Mouse (Mus musculus): Measurements from ENCODE around the gene Tomm5. TPM values are rescaled to one million over a fixed set of nuclear protein-coding genes. Genes with fewer than 3 reads are reported as not detected.
"Not testable (repeated sequence)": the region's sequence is repeated elsewhere in the genome, so short reads cannot be mapped to it uniquely, and the experiment has no call there.

Gene Tomm5
- total RNA-seq (2014; fragmentation: Nextera tagmentation) (384 and 535 TPM in 2 replicates), total RNA-seq (2017) (267 and 394 TPM in 2 replicates)

DNA sequence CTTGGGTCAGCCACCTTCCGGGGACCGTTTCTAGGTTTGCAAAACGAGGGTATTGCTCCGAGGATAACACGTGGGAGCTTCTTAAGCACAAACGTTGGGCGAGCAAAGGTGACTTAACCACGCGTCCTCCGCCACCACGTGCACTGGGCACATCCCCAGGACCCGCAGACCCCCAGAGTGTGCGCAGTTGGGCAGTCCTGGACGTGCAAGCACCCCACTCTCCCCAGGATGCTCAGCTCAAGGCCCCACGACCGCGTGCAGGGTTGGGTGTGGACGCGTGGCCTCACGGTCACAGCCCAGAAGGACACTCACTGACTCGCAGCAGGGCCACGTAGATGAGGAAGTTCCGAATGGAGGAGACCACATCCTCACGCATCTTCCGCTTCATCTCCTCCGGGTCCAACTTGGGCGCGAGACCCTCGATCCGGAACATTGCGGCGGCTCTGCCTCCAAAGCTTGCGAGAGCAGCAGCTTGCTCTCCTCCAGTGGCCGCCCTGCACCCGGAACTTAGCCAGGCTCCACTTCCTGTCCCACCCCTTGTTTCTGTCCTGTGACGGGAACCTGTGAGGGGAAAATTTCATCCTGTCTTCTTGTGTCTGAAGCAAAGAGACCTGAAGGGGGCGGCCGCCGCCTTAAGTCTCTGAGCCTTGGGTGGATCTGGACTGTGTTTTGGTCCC is at the start of gene Tomm5:
TSS of gene Tomm5 (minus strand) at position 514 of the 677 bp plus-strand sequence.
- peak; percentile 99 for ATAC-seq (replicated peaks; ENCODE audit: low FRiP score, low TSS enrichment, poor library complexity, severe bottlenecking)

GRCm38 (mm10) chr4:45156433-45156832 is 48.5 kb upstream of the Tomm5 start:
- no peak for ATAC-seq (replicated peaks; ENCODE audit: low FRiP score, low TSS enrichment, poor library complexity, severe bottlenecking)

GRCm38 (mm10) chr4:45143005-45143404 is 35.1 kb upstream of the Tomm5 start:
- no peak for ATAC-seq (replicated peaks; ENCODE audit: low FRiP score, low TSS enrichment, poor library complexity, severe bottlenecking)

DNA sequence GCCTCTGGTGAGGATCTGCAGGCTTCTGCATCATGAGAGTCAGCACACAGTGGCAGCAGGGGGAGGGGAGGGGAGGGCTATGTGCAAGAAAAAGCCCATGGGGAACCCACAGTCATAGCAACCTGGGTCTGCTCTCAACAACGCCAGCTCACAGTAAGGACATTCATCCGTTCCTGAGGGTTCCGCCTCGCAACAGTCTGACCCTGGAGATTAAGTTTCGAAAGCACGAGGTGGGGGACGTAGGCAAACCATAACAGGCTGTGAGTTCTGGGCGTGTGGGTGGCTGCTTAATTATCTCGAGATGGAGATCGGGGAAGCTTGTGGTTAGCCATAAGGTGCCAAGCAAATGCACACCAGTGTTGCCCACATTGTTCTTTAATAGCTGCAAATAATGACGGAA is 34.5 kb upstream of the Tomm5 start:
- peak; percentile 71 for ATAC-seq (replicated peaks; ENCODE audit: low FRiP score, low TSS enrichment, poor library complexity, severe bottlenecking)

GRCm38 (mm10) chr4:45141835-45142234 is 33.9 kb upstream of the Tomm5 start:
- no peak for ATAC-seq (replicated peaks; ENCODE audit: low FRiP score, low TSS enrichment, poor library complexity, severe bottlenecking)

DNA sequence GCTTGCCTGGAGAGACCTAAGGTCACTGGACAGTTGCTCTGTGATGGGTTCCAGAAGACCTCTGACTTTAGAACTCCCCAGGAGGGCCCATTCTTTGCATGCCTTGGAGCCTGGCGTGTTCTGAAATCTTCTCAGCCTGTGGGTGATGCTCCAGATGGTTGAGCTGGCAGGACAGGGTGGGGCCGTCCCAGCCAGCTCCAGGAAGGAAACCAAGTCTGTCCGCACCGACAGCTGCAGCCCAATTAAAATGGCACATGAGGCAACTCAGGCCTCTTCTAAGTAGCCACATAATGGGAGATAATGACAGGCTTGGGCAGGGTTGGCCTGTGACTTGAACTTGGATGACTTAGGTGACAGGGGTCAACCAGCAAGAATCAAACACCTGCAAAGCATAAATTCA is 29.7 kb upstream of the Tomm5 start:
- no peak for ATAC-seq (replicated peaks; ENCODE audit: low FRiP score, low TSS enrichment, poor library complexity, severe bottlenecking)

GRCm38 (mm10) chr4:45134471-45134870 is 26.6 kb upstream of the Tomm5 start:
- ATAC-seq (replicated peaks; ENCODE audit: low FRiP score, low TSS enrichment, poor library complexity, severe bottlenecking) = no peak

DNA sequence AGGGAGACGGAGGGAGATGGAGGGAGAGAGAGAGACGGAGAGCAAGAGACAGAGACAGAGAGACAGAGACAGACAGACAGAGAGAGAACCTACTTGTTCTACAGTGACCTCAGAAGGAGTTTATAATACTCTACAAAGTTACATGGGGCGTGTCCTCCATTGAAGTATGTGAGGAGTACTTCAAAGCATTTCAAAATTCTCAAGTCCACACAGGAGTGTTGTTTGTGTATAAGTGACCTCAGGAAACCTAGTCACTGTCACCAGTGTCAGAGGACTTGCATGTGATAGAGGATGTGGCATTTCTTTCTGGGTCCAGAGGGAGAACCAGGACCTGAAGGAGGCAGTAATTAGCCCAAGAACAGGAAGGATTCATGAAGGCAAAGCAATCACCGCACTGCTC is 23.1 kb upstream of the Tomm5 start:
- ATAC-seq (replicated peaks; ENCODE audit: low FRiP score, low TSS enrichment, poor library complexity, severe bottlenecking) = no peak

DNA sequence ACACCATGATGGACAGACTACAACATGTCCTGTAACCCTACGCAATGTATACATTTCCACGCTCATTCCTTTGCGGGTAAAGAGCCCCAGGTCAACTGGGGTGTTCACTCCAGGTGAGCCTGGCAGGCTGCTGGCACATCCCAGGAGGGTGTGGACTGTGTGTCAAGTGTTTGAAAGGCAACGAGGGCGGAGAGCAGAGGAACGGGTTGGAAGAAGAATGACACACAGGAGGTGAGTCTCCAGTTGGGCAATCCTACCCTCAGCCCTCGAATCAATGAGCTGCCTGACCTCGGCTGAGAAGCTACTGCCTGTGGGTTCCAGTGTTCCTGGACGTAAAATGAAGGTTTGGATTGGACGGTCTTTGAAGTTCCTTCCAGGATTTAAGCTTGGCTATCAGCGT is 13.4 kb upstream of the Tomm5 start:
- ATAC-seq (replicated peaks; ENCODE audit: low FRiP score, low TSS enrichment, poor library complexity, severe bottlenecking) = no peak

- ATAC-seq (replicated peaks; ENCODE audit: low FRiP score, low TSS enrichment, poor library complexity, severe bottlenecking) = no peak
Observed at GRCm38 (mm10) chr4:45108456-45109110, 669 bp upstream of the Tomm5 start.

DNA sequence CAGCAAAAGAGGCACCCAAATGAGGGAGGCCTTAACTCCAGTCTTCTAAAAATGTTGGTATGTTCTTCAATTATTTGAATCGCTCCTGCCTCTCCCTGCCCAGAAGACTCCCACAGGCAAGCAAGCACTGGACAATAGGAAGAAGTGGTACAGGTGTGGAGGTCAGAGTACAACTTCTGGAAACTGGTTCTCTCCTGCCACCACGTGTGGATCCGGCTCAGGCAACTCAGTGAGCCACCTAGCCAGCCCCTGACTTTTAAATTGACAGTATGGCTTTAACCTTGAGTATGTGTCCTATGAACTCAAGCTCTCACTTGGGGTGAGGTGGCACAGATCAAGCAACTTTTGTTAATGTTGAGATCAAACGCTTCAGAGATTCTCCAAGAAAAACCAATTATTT is 848 bp downstream of the Tomm5 start:
- ATAC-seq (replicated peaks; ENCODE audit: low FRiP score, low TSS enrichment, poor library complexity, severe bottlenecking) = no peak

DNA sequence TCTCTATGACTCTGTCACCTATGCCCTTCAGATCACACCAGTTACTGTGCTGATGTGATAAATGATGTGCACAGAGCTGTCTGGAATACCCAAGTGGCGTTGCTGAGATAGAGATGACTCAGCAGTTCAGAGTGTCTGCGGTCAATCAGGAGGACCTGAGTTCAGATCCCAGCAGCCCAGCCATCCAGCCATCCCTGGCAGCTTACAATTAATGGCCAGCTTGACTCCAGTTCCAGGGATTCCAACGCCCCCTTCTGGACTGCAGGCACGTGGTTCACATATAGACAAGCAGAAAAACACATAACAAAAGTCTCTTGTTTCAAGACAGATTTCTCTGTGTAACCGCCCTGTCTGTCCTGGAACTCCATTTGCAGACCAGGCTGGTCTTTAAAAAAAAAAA is 1.5 kb downstream of the Tomm5 start:
- no peak for ATAC-seq (replicated peaks; ENCODE audit: low FRiP score, low TSS enrichment, poor library complexity, severe bottlenecking)

GRCm38 (mm10) chr4:45097198-45097872 is 10.6 kb downstream of the Tomm5 start:
- ATAC-seq (replicated peaks; ENCODE audit: low FRiP score, low TSS enrichment, poor library complexity, severe bottlenecking) = peak; percentile 87

- no peak for ATAC-seq (replicated peaks; ENCODE audit: low FRiP score, low TSS enrichment, poor library complexity, severe bottlenecking)
Observed at GRCm38 (mm10) chr4:45084895-45085290, 23.0 kb downstream of the Tomm5 start.

- ATAC-seq (replicated peaks; ENCODE audit: low FRiP score, low TSS enrichment, poor library complexity, severe bottlenecking) = peak; percentile 95
Observed at GRCm38 (mm10) chr4:45084021-45084894, 23.7 kb downstream of the Tomm5 start, which contains the start of gene Fbxo10. Fbxo10 (minus strand) TSS chr4:45084604.

DNA sequence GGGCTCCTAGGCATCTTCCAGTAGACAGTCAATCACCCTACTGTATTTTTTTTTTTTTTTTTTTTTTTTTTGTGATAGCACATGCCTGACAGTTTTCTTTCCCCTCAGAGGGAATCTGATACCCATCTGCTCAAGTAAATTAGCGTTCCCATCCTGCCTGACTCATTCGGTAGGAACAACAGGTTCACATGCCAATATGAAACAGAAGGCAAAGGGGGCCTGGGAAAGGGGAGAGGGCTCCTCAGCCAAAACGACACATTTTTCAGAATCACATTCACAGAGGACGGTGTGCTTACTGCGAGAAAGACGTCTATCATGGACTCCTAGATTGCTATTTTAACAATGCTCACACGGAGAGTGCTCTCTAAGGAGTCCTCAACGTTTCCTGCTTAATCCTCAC is 24.4 kb downstream of the Tomm5 start:
- ATAC-seq (replicated peaks; ENCODE audit: low FRiP score, low TSS enrichment, poor library complexity, severe bottlenecking) = no peak

DNA sequence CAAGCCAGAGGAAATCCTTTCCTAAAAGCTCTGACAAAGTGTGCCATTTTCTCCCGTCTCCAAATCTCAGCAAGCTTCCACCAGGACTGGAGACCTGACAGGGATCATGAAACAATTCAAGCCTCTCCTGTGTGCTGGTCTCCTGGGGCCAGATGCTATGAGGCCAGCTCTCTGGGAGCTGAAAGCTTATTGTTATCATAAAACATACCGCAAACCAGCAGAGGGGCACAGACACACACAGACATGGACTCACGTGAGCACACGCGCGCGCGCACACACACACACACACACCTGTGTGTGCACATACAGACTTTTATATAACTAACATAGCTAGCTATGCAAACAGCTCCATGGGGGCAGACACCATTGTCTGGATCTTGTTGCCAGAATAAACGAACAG is 25.0 kb downstream of the Tomm5 start:
- ATAC-seq (replicated peaks; ENCODE audit: low FRiP score, low TSS enrichment, poor library complexity, severe bottlenecking) = no peak

- not testable (repeated sequence) for ATAC-seq (replicated peaks; ENCODE audit: low FRiP score, low TSS enrichment, poor library complexity, severe bottlenecking)
Observed at GRCm38 (mm10) chr4:45081041-45081440, 26.9 kb downstream of the Tomm5 start.

DNA sequence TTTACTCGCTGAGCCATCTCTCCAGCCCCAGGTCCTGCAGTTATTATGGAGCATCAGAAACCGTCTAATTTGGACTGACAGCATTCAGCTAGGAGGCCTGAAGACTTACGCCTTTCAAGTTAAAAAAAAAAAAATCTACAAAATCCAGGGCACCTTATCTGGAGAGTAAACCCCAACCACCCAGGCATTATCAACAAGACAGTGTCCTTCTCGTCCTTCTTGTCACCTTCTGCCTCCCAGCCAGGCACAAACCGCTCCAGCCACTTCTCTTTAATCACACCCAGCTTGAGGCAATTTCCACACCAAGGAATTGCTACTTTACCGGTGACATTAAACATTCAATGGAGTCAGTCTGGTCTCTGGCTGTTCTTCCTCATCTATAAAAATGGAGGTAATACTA is 34.4 kb downstream of the Tomm5 start:
- peak; percentile 91 for ATAC-seq (replicated peaks; ENCODE audit: low FRiP score, low TSS enrichment, poor library complexity, severe bottlenecking)
